13 mouse cellular contexts compared by ENCODE assay signal in genomic region chr5:124013747-124014146, GRCm38 (mm10). TPM values are rescaled to one million over a fixed set of nuclear protein-coding genes. Genes with fewer than 3 reads are reported as not detected.
DNase-seq lines count a peak whose midpoint lies in the region; ATAC-seq and TF ChIP-seq lines count a peak whose summit lies in the region.
"Had no signal": no experiment of that assay in that cellular context is flagged by ENCODE, and none has a peak within 500 bp of the region (broad histone marks: within the 10 kb centered on the region; RNA-seq: fewer than 3 reads in every experiment).

No protein-coding gene starts in this region.

- no peak for ATAC-seq in lung, embryonic 14.5 days (ENCODE audit: insufficient read depth)
- no peak for ATAC-seq in forebrain, postnatal 0 days
- no peak for ATAC-seq in midbrain, postnatal 0 days (ENCODE audit: low FRiP score)
- ATAC-seq: Patski had no signal

- 78% methylated on average over 16 of the region's 16 CpGs for WGBS in lung, embryonic 14.5 days
- 82% methylated on average over 16 of the region's 16 CpGs for WGBS in forebrain, postnatal 0 days
- WGBS in midbrain, postnatal 0 days = 79% methylated on average over 16 of the region's 16 CpGs

- no peak overlapping the region for H3K9ac ChIP-seq in lung, embryonic 14.5 days
- H3K9ac ChIP-seq in forebrain, postnatal 0 days = no peak overlapping the region
- H3K9ac ChIP-seq in midbrain, postnatal 0 days (replicated peaks; ENCODE audit: low read length, poor library complexity, severe bottlenecking) = no peak overlapping the region
- H3K9ac ChIP-seq: embryonic facial prominence, embryonic 13.5 days had no signal

- intact Hi-C loops in heart, postnatal 14 days (cut with DNase I) = loop anchor here (2.0 kb wide), 1 partner anchor 17 kb away; no protein-coding TSS in a partner anchor

- H3K27ac ChIP-seq in lung, embryonic 14.5 days (ENCODE audit: low read depth) = peak overlapping the region; percentile 43; the same call in 1 of the 2 replicates
- H3K27ac ChIP-seq in forebrain, postnatal 0 days (ENCODE audit: low read depth, low read length) = peak overlapping the region; percentile 29; the same call in 1 of the 2 replicates
- peak overlapping the region; percentile 65 for H3K27ac ChIP-seq in midbrain, postnatal 0 days (ENCODE audit: low read depth, low read length)
- H3K27ac ChIP-seq: embryonic facial prominence, embryonic 13.5 days had no signal

- peaks cover 8% of the 10 kb centered on the region for H3K36me3 ChIP-seq in lung, embryonic 14.5 days (ENCODE audit: insufficient read depth)
- peaks cover 16% of the 10 kb centered on the region for H3K36me3 ChIP-seq in forebrain, postnatal 0 days (ENCODE audit: insufficient read depth)
- H3K36me3 ChIP-seq in midbrain, postnatal 0 days (ENCODE audit: insufficient read depth, low read length) = peaks cover 4% of the 10 kb centered on the region

- H3K4me2 ChIP-seq in lung, embryonic 14.5 days = no peak overlapping the region
- no peak overlapping the region for H3K4me2 ChIP-seq in forebrain, postnatal 0 days (ENCODE audit: low read depth)
- H3K4me2 ChIP-seq in midbrain, postnatal 0 days (ENCODE audit: low read depth, low read length, poor library complexity, severe bottlenecking) = no peak overlapping the region
- H3K4me2 ChIP-seq: embryonic facial prominence, embryonic 13.5 days had no signal

- H3K9me3 ChIP-seq in lung, embryonic 14.5 days (ENCODE audit: low read depth, low read length) = no peaks in the 10 kb centered on the region
- no peaks in the 10 kb centered on the region for H3K9me3 ChIP-seq in forebrain, postnatal 0 days (ENCODE audit: low read length)
- H3K9me3 ChIP-seq in midbrain, postnatal 0 days (ENCODE audit: low read length) = no peaks in the 10 kb centered on the region
- H3K9me3 ChIP-seq: embryonic facial prominence, embryonic 13.5 days had no signal

- H3K4me1 ChIP-seq in lung, embryonic 14.5 days (ENCODE audit: insufficient read depth) = peaks cover 56% of the 10 kb centered on the region
- H3K4me1 ChIP-seq in forebrain, postnatal 0 days (ENCODE audit: insufficient read depth) = peaks cover 33% of the 10 kb centered on the region
- peaks cover 17% of the 10 kb centered on the region for H3K4me1 ChIP-seq in midbrain, postnatal 0 days (ENCODE audit: insufficient read depth, low read length)

- TF ChIP-seq CTCF in lung, embryonic 14.5 days (IDR thresholded peaks at IDR 0.05; ENCODE audit: low read depth) = no peak
- TF ChIP-seq CTCF in forebrain, postnatal 0 days (IDR thresholded peaks at IDR 0.05; ENCODE audit: low read depth) = no peak
- TF ChIP-seq CTCF in midbrain, postnatal 0 days (IDR thresholded peaks at IDR 0.05) = no peak

- H3K27me3 ChIP-seq in lung, embryonic 14.5 days (ENCODE audit: insufficient read depth, low read length) = no peaks in the 10 kb centered on the region
- H3K27me3 ChIP-seq in forebrain, postnatal 0 days (ENCODE audit: insufficient read depth, low read length) = no peaks in the 10 kb centered on the region
- no peaks in the 10 kb centered on the region for H3K27me3 ChIP-seq in midbrain, postnatal 0 days (ENCODE audit: insufficient read depth, low read length)
- H3K27me3 ChIP-seq: embryonic facial prominence, embryonic 13.5 days; Patski had no signal

- DNase-seq in heart, adult 11 months = peak; percentile 89
- no peak for DNase-seq in heart, postnatal 14 days
- DNase-seq in lung, embryonic 14.5 days = no peak
- DNase-seq in lung, adult 18-20 months = no peak
- DNase-seq in forebrain, postnatal 0 days = no peak
- DNase-seq in midbrain, postnatal 0 days (ENCODE audit: low spot score) = no peak
- no peak for DNase-seq in thymus, postnatal 4 days
- no peak for DNase-seq in urinary bladder, postnatal 36 days (ENCODE audit: low spot score in 2 of 2)
- DNase-seq: adrenal gland, postnatal 25 days; cerebellum, adult 2 months; kidney, adult 11 months had no signal

- no peak overlapping the region for H3K4me3 ChIP-seq in lung, embryonic 14.5 days (ENCODE audit: low read depth, low read length)
- no peak overlapping the region for H3K4me3 ChIP-seq in forebrain, postnatal 0 days (ENCODE audit: low read depth, low read length)
- H3K4me3 ChIP-seq in midbrain, postnatal 0 days (ENCODE audit: low read depth, low read length) = no peak overlapping the region
- H3K4me3 ChIP-seq: embryonic facial prominence, embryonic 13.5 days had no signal

RNA-seq across cellular contexts. Expression of gene Vps37b, which starts 18.3 kb away (rescaled TPM):
- total RNA-seq in heart, postnatal 14 days (2021) = 10 to 100 TPM; 22.2 to 22.7 TPM
- polyA plus RNA-seq in lung, embryonic 14.5 days (2014; fragmentation: Nextera tagmentation; extraction: Ambion mirVana) = 34.8 and 39.3 TPM in 2 replicates
- total RNA-seq in forebrain, postnatal 0 days (2014; rRNA removed) = 62.0 and 62.2 TPM in 2 replicates
- 76.5 and 90.8 TPM in 2 replicates for polyA plus RNA-seq in forebrain, postnatal 0 days (2015; fragmentation: Nextera tagmentation; extraction: Ambion mirVana)
- 52.3 and 75.5 TPM in 2 replicates for total RNA-seq in midbrain, postnatal 0 days (2014; rRNA removed)
- polyA plus RNA-seq in midbrain, postnatal 0 days (2015; fragmentation: Nextera tagmentation; extraction: Ambion mirVana) = 54.3 and 56.2 TPM in 2 replicates

RNA-seq across cellular contexts. Expression of gene Hip1r, which starts 40.3 kb away (rescaled TPM):
- total RNA-seq in heart, postnatal 14 days (2021) = 10 to 100 TPM; 23.2 to 25.0 TPM
- 9.1 and 9.3 TPM in 2 replicates for polyA plus RNA-seq in lung, embryonic 14.5 days (2014; fragmentation: Nextera tagmentation; extraction: Ambion mirVana)
- 52.2 and 55.0 TPM in 2 replicates for total RNA-seq in forebrain, postnatal 0 days (2014; rRNA removed)
- 22.2 and 29.8 TPM in 2 replicates for polyA plus RNA-seq in forebrain, postnatal 0 days (2015; fragmentation: Nextera tagmentation; extraction: Ambion mirVana)
- 42.9 and 45.4 TPM in 2 replicates for total RNA-seq in midbrain, postnatal 0 days (2014; rRNA removed)
- 25.8 and 30.8 TPM in 2 replicates for polyA plus RNA-seq in midbrain, postnatal 0 days (2015; fragmentation: Nextera tagmentation; extraction: Ambion mirVana)
